Mouse (Mus musculus): ENCODE results near the gene Kin.

GRCm38 (mm10) chr2:10047758-10048436 lies 32.5 kb upstream of the Kin start:
- TF ChIP-seq CTCF (IDR thresholded peaks at IDR 0.05; ENCODE audit: borderline replicate concordance, extremely low read depth, insufficient read depth, insufficient read length) (0 out of 2 replicates have a peak, but pooled peaks have one; percentile 5), POLR2A (IDR thresholded peaks at IDR 0.05; ENCODE audit: borderline replicate concordance, extremely low read depth, insufficient read depth, insufficient read length, poor library complexity, severe bottlenecking) (no peak)

All from brain, embryonic 14.5 days (tissue).